Mouse (Mus musculus) heart, postnatal 4 days (tissue): Measurements from ENCODE around the gene Fam204a. TPM values are rescaled to one million over a fixed set of nuclear protein-coding genes. Genes with fewer than 3 reads are reported as not detected.

Experiments
- DNase-seq: peaks from one replicate; pipeline ENCODE4 v3.0.0; 2021
- total RNA-seq, 2 experiments: library from RNA; stranded (reverse); gene quantifications; 2 replicates each; pipeline ENCODE4 v1.2.3; 2021

The Fam204a gene
- total RNA-seq, 2 experiments from 2014 or later: 34.2 to 37.4 TPM

- DNase-seq: peak; percentile 50
These were observed 65.8 kb downstream of the Fam204a start for GRCm38 (mm10) chr19:60160611-60161274.

GRCm38 (mm10) chr19:60159827-60160226 lies 66.7 kb downstream of the Fam204a start:
- no peak for DNase-seq

- no peak for DNase-seq
These were observed 71.2 kb downstream of the Fam204a start for GRCm38 (mm10) chr19:60155266-60155665.

- DNase-seq: no peak
These were observed 73.4 kb downstream of the Fam204a start for GRCm38 (mm10) chr19:60153096-60153495.

GRCm38 (mm10) chr19:60150056-60150455 lies 76.4 kb downstream of the Fam204a start:
- DNase-seq: no peak

GRCm38 (mm10) chr19:60149078-60149960 lies 77.2 kb downstream of the Fam204a start:
- DNase-seq: no peak

Other genes with a start within 250 kb of the Fam204a start
- not detected for gene Prlhr, start 241.6 kb upstream of the Fam204a start, total RNA-seq